Mouse (Mus musculus) limb, embryonic 14.5 days (tissue): ENCODE results near the gene Gm28041. TPM values are rescaled to one million over a fixed set of nuclear protein-coding genes. Genes with fewer than 3 reads are reported as not detected.

Source experiments
- ATAC-seq: fragments of 200-750 bp; cut with Nextera tagmentation; 2 replicates; pipeline ENCODE4 v1.8.0; 2017; ENCODE audit warnings: low read depth, moderate number of reproducible peaks, moderate TSS enrichment; ENCODE audit not compliant: low FRiP score
- DNase-seq: peaks from one replicate; pipeline ENCODE4 v3.0.0-alpha.2; 2015; ENCODE audit warnings: low spot score
- H3K27ac ChIP-seq: fragments of 300-500 bp; sonication (generic); replicated peaks from 2 replicates; pipeline ENCODE4 v1.5.1; 2014; ENCODE audit warnings: low read depth, mild to moderate bottlenecking, low read length, moderate library complexity, mixed read lengths
- H3K27me3 ChIP-seq: fragments of 300-500 bp; sonication (generic); 2 replicates; pipeline ENCODE4 v1.6.1; 2014; ENCODE audit warnings: low read length, mixed read lengths; ENCODE audit not compliant: control insufficient read depth, insufficient read depth
- H3K36me3 ChIP-seq: fragments of 300-500 bp; sonication (generic); 2 replicates; pipeline ENCODE4 v1.6.1; 2014; ENCODE audit warnings: mild to moderate bottlenecking, low read length, moderate library complexity, mixed read lengths; ENCODE audit not compliant: control insufficient read depth, insufficient read depth
- H3K4me1 ChIP-seq: fragments of 300-500 bp; sonication (generic); 2 replicates; pipeline ENCODE4 v1.6.1; 2014; ENCODE audit warnings: antibody characterized with exemption, low read length, mixed read lengths; ENCODE audit not compliant: control insufficient read depth, insufficient read depth
- H3K4me2 ChIP-seq: fragments of 300-500 bp; sonication (generic); replicated peaks from 2 replicates; pipeline ENCODE4 v1.6.1; 2014; ENCODE audit warnings: low read depth, mild to moderate bottlenecking, low read length, moderate library complexity; ENCODE audit not compliant: severe bottlenecking
- H3K4me3 ChIP-seq: fragments of 300-500 bp; sonication (generic); replicated peaks from 2 replicates; pipeline ENCODE4 v1.5.1; 2014; ENCODE audit warnings: low read length
- H3K9ac ChIP-seq: fragments of 300-500 bp; sonication (generic); 2 replicates; pipeline ENCODE4 v1.6.1; 2014; ENCODE audit warnings: mild to moderate bottlenecking, low read depth, low read length, moderate library complexity; ENCODE audit not compliant: severe bottlenecking
- H3K9me3 ChIP-seq: fragments of 300-500 bp; sonication (generic); 2 replicates; pipeline ENCODE4 v1.6.1; 2016; ENCODE audit warnings: low read length; ENCODE audit not compliant: control insufficient read depth
- POLR2A ChIP-seq: fragments of 200-500 bp; IDR thresholded peaks from 2 replicates; pipeline ENCODE4 v1.8.0; 2012; ENCODE audit warnings: inconsistent platforms, mild to moderate bottlenecking, moderate library complexity, borderline replicate concordance; ENCODE audit not compliant: insufficient read depth, insufficient read length; ENCODE audit errors: extremely low read depth
- WGBS: fragments of 180-500 bp; shearing (Covaris S2); extraction: QIAGEN DNeasy Blood & Tissue Kit; methylation state at CpG from one replicate; pipeline ENCODE4 v1.1.7; 2014; 5-methylcytosine and 5-hydroxymethylcytosine counted together
- polyA plus RNA-seq, 2 experiments: library from polyadenylated mRNA; depleted of rRNA in 1 of 2; stranded (reverse) in 1 of 2; unstranded in 1 of 2; fragments of >200 nt; fragmentation: Nextera tagmentation in 1 of 2; extraction: Ambion mirVana in 1 of 2; gene quantifications; 2 replicates each; pipeline versions ENCODE4 v1.2.1 to v1.2.3; 2012 to 2014

Gene Gm28041
- polyA plus RNA-seq, 2 experiments = 0.15 to 0.87 TPM

DNA sequence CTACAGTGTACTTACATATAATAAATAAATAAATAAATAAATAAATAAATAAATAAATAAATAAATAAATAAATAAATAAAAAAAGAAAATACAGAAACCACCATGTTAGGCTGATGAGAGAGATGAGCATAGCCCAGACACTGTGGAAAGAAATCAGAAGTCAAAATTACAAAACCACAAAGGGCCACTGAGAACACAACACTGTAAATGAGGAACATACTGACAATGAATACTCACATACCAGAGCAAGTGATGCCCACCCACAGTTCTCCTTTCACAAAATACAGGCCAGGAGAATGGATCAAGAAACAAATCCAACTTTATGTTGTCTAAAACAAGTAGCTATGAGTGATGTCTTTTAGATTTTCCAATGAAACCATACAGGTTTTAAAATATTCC lies 23.7 kb downstream of the Gm28041 start:
- Histone ChIP-seq H3K4me1 (no peaks in the 10 kb centered on the region), H3K4me2 (no peak overlapping the region), H3K27ac (no peak overlapping the region), H3K9ac (no peak overlapping the region), H3K27me3 (no peaks in the 10 kb centered on the region), H3K9me3 (no peaks in the 10 kb centered on the region), H3K4me3 (no peak overlapping the region), H3K36me3 (no peaks in the 10 kb centered on the region)
- no peak for TF ChIP-seq POLR2A
- ATAC-seq = no peak
- no peak for DNase-seq

DNA sequence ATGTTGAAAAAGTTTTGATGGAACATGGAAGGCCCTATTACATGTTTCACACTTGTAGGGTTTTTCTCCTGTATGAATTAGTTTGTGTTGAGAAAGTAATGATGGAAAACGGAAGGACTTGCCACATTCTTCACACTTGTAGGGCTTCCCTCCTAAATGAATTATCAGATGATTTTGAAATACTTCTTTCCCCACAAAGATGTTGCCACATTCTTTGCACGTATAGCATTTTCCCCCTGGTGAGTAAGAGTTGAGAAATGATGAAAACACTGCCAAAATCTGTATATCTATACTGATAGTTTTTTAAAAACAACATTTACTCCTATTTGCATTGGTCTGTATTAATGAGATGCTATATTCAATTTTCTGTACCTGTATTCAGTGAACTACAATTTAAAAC lies 32.1 kb downstream of the Gm28041 start:
- no peak for ATAC-seq
- WGBS = 83% methylated on average over 2 of the region's 2 CpGs
- Histone ChIP-seq H3K9me3 (no peaks in the 10 kb centered on the region), H3K4me2 (no peak overlapping the region), H3K4me1 (no peaks in the 10 kb centered on the region), H3K27me3 (no peaks in the 10 kb centered on the region), H3K27ac (no peak overlapping the region), H3K9ac (no peak overlapping the region), H3K36me3 (peaks cover 7% of the 10 kb centered on the region; the same call in 1 of the 2 replicates), H3K4me3 (no peak overlapping the region)
- DNase-seq = no peak
- TF ChIP-seq POLR2A = no peak

DNA sequence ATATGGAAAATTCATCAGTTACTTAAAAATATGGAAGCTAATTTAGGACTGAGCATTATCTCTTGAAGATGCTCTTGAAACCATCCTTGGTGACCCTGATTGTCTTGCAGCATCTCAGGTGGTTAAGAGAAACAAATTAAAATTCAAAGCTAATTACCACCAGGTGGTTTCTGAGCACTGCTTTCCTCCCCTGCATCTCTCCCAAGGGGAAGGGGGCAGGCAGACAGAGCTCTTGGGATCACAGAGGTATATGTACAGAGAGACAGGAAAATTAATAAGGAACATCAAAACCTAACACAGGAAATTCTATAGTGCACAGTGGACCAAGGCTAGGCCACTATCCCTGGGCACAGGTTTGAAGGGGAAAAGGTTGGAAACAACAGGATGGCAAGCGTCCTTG lies 42.7 kb downstream of the Gm28041 start:
- peak overlapping the region; percentile 58 for H3K4me2 ChIP-seq
- no peaks in the 10 kb centered on the region for H3K4me1 ChIP-seq
- H3K36me3 ChIP-seq = no peaks in the 10 kb centered on the region
- DNase-seq (no peak), ATAC-seq (0 out of 2 replicates have a peak, but pooled peaks have one; percentile 1)
- TF ChIP-seq POLR2A = no peak
- no peaks in the 10 kb centered on the region for H3K27me3 ChIP-seq
- peak overlapping the region; percentile 48 for H3K9ac ChIP-seq
- H3K4me3 ChIP-seq = peak overlapping the region; percentile 47
- H3K9me3 ChIP-seq = no peaks in the 10 kb centered on the region
- H3K27ac ChIP-seq = peak overlapping the region; percentile 49; the same call in 1 of the 2 replicates
- WGBS = 88% methylated on average over 1 of the region's 1 CpGs

DNA sequence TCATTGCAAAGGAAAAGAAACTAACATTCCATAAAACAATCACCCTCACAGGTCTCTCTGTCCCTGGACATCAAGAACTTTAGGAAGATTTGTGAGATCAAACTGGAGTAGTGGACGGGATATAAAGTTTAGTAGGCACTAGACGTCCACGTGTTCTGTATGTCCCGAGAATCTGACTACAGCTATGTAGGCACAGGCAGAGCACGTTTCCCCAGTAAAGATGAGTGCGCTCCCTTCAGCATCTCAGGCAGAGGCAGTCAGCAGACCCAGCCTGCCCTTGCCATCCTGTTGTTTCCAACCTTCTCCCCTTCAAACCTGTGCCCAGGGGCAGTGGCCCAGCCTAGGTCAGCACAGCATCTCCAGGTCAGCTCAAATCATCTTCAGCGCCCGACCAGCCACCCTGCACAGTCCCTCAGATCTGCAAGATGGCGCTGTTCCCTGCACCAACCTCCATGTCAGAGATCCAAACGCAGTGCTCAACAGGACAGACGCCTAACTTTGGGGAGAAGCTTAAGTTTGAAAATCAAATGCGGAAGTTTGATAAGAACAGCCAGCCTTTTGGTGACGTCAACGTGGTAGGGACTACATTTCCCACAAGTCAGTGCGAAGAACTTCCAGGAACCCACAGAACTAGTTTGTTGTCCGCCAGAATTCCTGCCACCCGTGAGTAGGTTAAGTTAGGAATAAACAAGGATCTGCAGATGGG lies 43.4 kb downstream of the Gm28041 start, which contains the start of gene Zfp595:
Gene Zfp595, minus strand, starts transcription at position 552 of the 706 bp plus-strand sequence.
- peak; percentile 96 for ATAC-seq
- DNase-seq = peak; percentile 95
- no peaks in the 10 kb centered on the region for H3K9me3 ChIP-seq
- H3K9ac ChIP-seq = peak within 1 kb of the TSS; percentile 48
- 12% methylated on average over 17 of the region's 17 CpGs for WGBS
- peak within 1 kb of the TSS; percentile 47 for H3K4me3 ChIP-seq
- no peaks in the 10 kb centered on the region for H3K4me1 ChIP-seq
- H3K36me3 ChIP-seq = no peaks in the 10 kb centered on the region
- peak within 1 kb of the TSS; percentile 49 for H3K27ac ChIP-seq
- peak within 1 kb of the TSS; percentile 58 for H3K4me2 ChIP-seq
- TF ChIP-seq POLR2A = no peak
- H3K27me3 ChIP-seq = no peaks in the 10 kb centered on the region

DNA sequence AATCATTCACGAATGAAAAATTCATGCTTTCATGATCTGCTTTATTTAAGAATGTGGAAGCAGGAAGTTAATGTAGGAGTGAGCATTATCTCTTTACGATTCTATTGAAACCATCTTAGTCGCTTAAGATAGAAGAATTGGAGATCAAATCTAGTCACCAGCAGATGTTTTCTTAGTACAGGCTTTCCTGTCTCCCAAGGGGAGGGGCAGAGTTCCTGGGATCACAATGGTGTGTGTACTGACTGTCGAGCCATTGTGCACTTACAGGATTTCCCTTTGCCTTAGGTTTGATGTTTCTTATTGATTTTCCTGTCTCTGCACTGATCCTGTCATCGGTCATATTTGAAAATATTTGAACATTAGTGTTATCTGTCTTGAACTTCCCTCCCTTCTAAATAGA lies 68.8 kb downstream of the Gm28041 start:
- ATAC-seq = peak; percentile 40
- peak overlapping the region; percentile 68 for H3K4me3 ChIP-seq
- peak overlapping the region; percentile 71 for H3K4me2 ChIP-seq
- 35% methylated on average over 5 of the region's 5 CpGs for WGBS
- no peak overlapping the region for H3K27ac ChIP-seq
- H3K4me1 ChIP-seq = no peaks in the 10 kb centered on the region
- no peaks in the 10 kb centered on the region for H3K36me3 ChIP-seq
- peak overlapping the region; percentile 80; the same call in 1 of the 2 replicates for H3K9ac ChIP-seq
- no peak for TF ChIP-seq POLR2A
- no peaks in the 10 kb centered on the region for H3K27me3 ChIP-seq
- peak; percentile 7 for DNase-seq
- H3K9me3 ChIP-seq = no peaks in the 10 kb centered on the region
